In genomic region chr4:133774570-133775554, GRCm38 (mm10) we compare ENCODE assay signal across 9 mouse cellular contexts. TPM values are rescaled to one million over a fixed set of nuclear protein-coding genes. Genes with fewer than 3 reads are reported as not detected.
A peak's percentile ranks its signal among the peaks of the same experiment; 100 is the strongest.
DNase-seq lines count a peak whose midpoint lies in the region; ATAC-seq and TF ChIP-seq lines count a peak whose summit lies in the region.
"Had no signal": no experiment of that assay in that cellular context is flagged by ENCODE, and none has a peak within 500 bp of the region (broad histone marks: within the 10 kb centered on the region; RNA-seq: fewer than 3 reads in every experiment).

No protein-coding gene starts in this region.

- H3K4me1 ChIP-seq in midbrain, embryonic 14.5 days (ENCODE audit: control insufficient read depth, insufficient read depth, low read length), result no peaks in the 10 kb centered on the region
- no peaks in the 10 kb centered on the region for H3K4me1 ChIP-seq in midbrain, embryonic 13.5 days (replicated peaks)
- peaks cover 3% of the 10 kb centered on the region; the same call in 1 of the 2 replicates for H3K4me1 ChIP-seq in bone marrow, adult 2 months (ENCODE audit: control insufficient read depth, insufficient read depth, low read length)
- no peaks in the 10 kb centered on the region for H3K4me1 ChIP-seq in lung, embryonic 16.5 days (replicated peaks; ENCODE audit: control insufficient read depth, insufficient read depth, low read length)
- no peaks in the 10 kb centered on the region for H3K4me1 ChIP-seq in midbrain, embryonic 10.5 days

- no peak for TF ChIP-seq POLR2A in bone marrow, adult 2 months (IDR thresholded peaks at IDR 0.05; ENCODE audit: borderline replicate concordance, control insufficient read depth, low read depth, low read length)

- no peak overlapping the region for H3K4me2 ChIP-seq in midbrain, embryonic 14.5 days (ENCODE audit: low read length)
- H3K4me2 ChIP-seq in midbrain, embryonic 13.5 days (replicated peaks), result no peak overlapping the region
- H3K4me2 ChIP-seq in lung, embryonic 16.5 days (ENCODE audit: low read depth, low read length), result no peak overlapping the region

- H3K4me3 ChIP-seq in midbrain, embryonic 14.5 days (replicated peaks; ENCODE audit: low read depth, low read length), result no peak overlapping the region
- H3K4me3 ChIP-seq in midbrain, embryonic 13.5 days (replicated peaks), result no peak overlapping the region
- H3K4me3 ChIP-seq in bone marrow, adult 2 months (replicated peaks; ENCODE audit: control insufficient read depth, low read depth, low read length), result peak overlapping the region; percentile 73
- H3K4me3 ChIP-seq in lung, embryonic 16.5 days (ENCODE audit: low read length), result no peak overlapping the region
- no peak overlapping the region for H3K4me3 ChIP-seq in midbrain, embryonic 10.5 days
- H3K4me3 ChIP-seq: myocyte had no signal

- no peaks in the 10 kb centered on the region for H3K9me3 ChIP-seq in midbrain, embryonic 14.5 days (ENCODE audit: control insufficient read depth, low read length)
- no peaks in the 10 kb centered on the region for H3K9me3 ChIP-seq in midbrain, embryonic 13.5 days
- no peaks in the 10 kb centered on the region for H3K9me3 ChIP-seq in lung, embryonic 16.5 days (ENCODE audit: control insufficient read depth, low read length)
- no peaks in the 10 kb centered on the region for H3K9me3 ChIP-seq in midbrain, embryonic 10.5 days (replicated peaks)

- H3K9ac ChIP-seq in midbrain, embryonic 14.5 days (replicated peaks; ENCODE audit: low read length), result no peak overlapping the region
- no peak overlapping the region for H3K9ac ChIP-seq in midbrain, embryonic 13.5 days (replicated peaks)
- H3K9ac ChIP-seq in lung, embryonic 16.5 days (ENCODE audit: low read length), result no peak overlapping the region

- 83% methylated on average over 21 of the region's 21 CpGs for WGBS in midbrain, embryonic 14.5 days
- WGBS in midbrain, embryonic 13.5 days, result 87% methylated on average over 21 of the region's 21 CpGs
- WGBS in bone marrow, adult 2 months, result 25% methylated on average over 21 of the region's 21 CpGs
- WGBS in lung, embryonic 16.5 days, result 72% methylated on average over 21 of the region's 21 CpGs
- 91% methylated on average over 21 of the region's 21 CpGs for WGBS in midbrain, embryonic 10.5 days

- TF ChIP-seq CTCF in bone marrow, adult 2 months (IDR thresholded peaks at IDR 0.05; ENCODE audit: control insufficient read depth, insufficient read depth, low read length), result peak; percentile 74

- H3K36me3 ChIP-seq in midbrain, embryonic 14.5 days (ENCODE audit: control insufficient read depth, insufficient read depth, low read length), result no peaks in the 10 kb centered on the region
- H3K36me3 ChIP-seq in midbrain, embryonic 13.5 days, result no peaks in the 10 kb centered on the region
- H3K36me3 ChIP-seq in lung, embryonic 16.5 days (ENCODE audit: control insufficient read depth, insufficient read depth, low read length), result no peaks in the 10 kb centered on the region
- no peaks in the 10 kb centered on the region for H3K36me3 ChIP-seq in midbrain, embryonic 10.5 days

- H3K27ac ChIP-seq in midbrain, embryonic 14.5 days (replicated peaks; ENCODE audit: low read depth, low read length), result no peak overlapping the region
- H3K27ac ChIP-seq in midbrain, embryonic 13.5 days, result no peak overlapping the region
- peak overlapping the region; percentile 64 for H3K27ac ChIP-seq in bone marrow, adult 2 months (ENCODE audit: control insufficient read depth, insufficient read depth, low read depth, low read length, poor library complexity)
- H3K27ac ChIP-seq in lung, embryonic 16.5 days (ENCODE audit: low read length), result no peak overlapping the region
- H3K27ac ChIP-seq in midbrain, embryonic 10.5 days (replicated peaks), result no peak overlapping the region

- DNase-seq in midbrain, embryonic 14.5 days, result peak; percentile 83
- DNase-seq in frontal cortex, postnatal 36 days (ENCODE audit: low spot score in 2 of 2), result peak; percentile 35 to 77
- peak; percentile 95 for DNase-seq in kidney, adult 9 months
- DNase-seq in skeletal muscle tissue, adult 2 months (ENCODE audit: low read depth, low spot score), result peak; percentile 92
- no peak for DNase-seq in midbrain, embryonic 10.5 days (ENCODE audit: low spot score)

- no peak for ATAC-seq in midbrain, embryonic 14.5 days (ENCODE audit: low FRiP score, low TSS enrichment)
- no peak for ATAC-seq in midbrain, embryonic 13.5 days
- peak; percentile 73; the same call in 1 of the 2 replicates for ATAC-seq in lung, embryonic 16.5 days (ENCODE audit: low read depth)

- no peaks in the 10 kb centered on the region for H3K27me3 ChIP-seq in midbrain, embryonic 14.5 days (ENCODE audit: control insufficient read depth, insufficient read depth, low read length)
- no peaks in the 10 kb centered on the region for H3K27me3 ChIP-seq in midbrain, embryonic 13.5 days
- H3K27me3 ChIP-seq in lung, embryonic 16.5 days (ENCODE audit: control insufficient read depth, insufficient read depth, low read depth, low read length), result no peaks in the 10 kb centered on the region
- H3K27me3 ChIP-seq in midbrain, embryonic 10.5 days (ENCODE audit: low read depth, poor library complexity, severe bottlenecking), result no peaks in the 10 kb centered on the region

RNA-seq across cellular contexts. Expression of gene Arid1a, which starts 18.3 kb away (rescaled TPM):
- 38.5 and 46.7 TPM in 2 replicates for polyA plus RNA-seq in midbrain, embryonic 14.5 days (2014; fragmentation: Nextera tagmentation; extraction: Ambion mirVana)
- 43.6 and 47.1 TPM in 2 replicates for polyA plus RNA-seq in midbrain, embryonic 13.5 days (2015; fragmentation: Nextera tagmentation; extraction: Ambion mirVana)
- 38.2 and 76.0 TPM in 2 replicates for polyA plus RNA-seq in bone marrow, adult 2 months (2011; ENCODE audit: insufficient read depth, insufficient read length, low replicate concordance, missing spikeins)
- 28.4 and 28.9 TPM in 2 replicates for polyA plus RNA-seq in lung, embryonic 16.5 days (2015; fragmentation: Nextera tagmentation; extraction: Ambion mirVana)
- 32.7 and 34.5 TPM in 2 replicates for polyA plus RNA-seq in midbrain, embryonic 10.5 days (2016; fragmentation: Nextera tagmentation; extraction: Ambion mirVana)
